Mouse (Mus musculus) left cerebral cortex, adult 18-20 months (tissue): ENCODE data around the gene Gstm4. TPM values are rescaled to one million over a fixed set of nuclear protein-coding genes. Genes with fewer than 3 reads are reported as not detected.
"Not testable (repeated sequence)": the region's sequence is repeated elsewhere in the genome, so short reads cannot be mapped to it uniquely, and the experiment has no call there.

Experiments used
- DNase-seq, 2 experiments: peaks; one replicate each; pipeline ENCODE4 v3.0.0; 2021 to 2022; ENCODE audit warnings: low spot score in 2 of 2, mixed read lengths in 1 of 2
- total RNA-seq, 2 experiments: library from RNA; stranded (reverse); gene quantifications; 2 replicates each; pipeline ENCODE4 v1.2.3; 2021

The Gstm4 gene
- total RNA-seq, 2 experiments from 2014 or later = 11.5 to 11.6 TPM

DNA sequence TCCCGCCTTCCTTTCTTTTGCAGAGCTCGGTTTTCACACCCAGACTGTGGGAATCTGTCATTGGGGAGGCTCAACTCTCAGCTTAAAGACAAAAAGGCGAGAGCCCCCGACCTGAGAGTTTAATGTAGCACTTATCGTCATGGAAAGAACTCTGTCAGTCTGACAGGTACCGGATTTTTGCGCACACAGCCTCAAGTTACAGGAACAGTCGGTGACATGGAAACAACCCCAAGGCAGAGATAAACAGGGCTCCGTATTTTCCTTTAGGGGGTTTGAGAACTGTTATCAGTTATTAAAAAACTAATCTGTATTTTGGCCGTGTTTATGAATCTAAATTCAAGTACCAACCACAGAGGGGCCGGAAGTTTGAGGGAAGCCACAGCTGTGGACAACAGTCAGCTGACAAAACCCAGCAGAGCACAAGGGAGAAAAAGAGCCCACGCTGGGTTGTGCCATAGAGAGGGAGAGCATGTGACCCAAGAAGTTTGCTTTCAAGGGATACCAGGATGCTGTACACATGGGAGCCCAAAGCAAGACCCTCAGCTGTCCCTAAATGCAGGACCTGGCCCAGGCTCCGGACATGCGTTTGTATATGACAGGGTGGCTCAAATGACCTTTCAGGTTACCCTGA is 26.4 kb downstream of the Gstm4 start:
- DNase-seq = no peak

DNA sequence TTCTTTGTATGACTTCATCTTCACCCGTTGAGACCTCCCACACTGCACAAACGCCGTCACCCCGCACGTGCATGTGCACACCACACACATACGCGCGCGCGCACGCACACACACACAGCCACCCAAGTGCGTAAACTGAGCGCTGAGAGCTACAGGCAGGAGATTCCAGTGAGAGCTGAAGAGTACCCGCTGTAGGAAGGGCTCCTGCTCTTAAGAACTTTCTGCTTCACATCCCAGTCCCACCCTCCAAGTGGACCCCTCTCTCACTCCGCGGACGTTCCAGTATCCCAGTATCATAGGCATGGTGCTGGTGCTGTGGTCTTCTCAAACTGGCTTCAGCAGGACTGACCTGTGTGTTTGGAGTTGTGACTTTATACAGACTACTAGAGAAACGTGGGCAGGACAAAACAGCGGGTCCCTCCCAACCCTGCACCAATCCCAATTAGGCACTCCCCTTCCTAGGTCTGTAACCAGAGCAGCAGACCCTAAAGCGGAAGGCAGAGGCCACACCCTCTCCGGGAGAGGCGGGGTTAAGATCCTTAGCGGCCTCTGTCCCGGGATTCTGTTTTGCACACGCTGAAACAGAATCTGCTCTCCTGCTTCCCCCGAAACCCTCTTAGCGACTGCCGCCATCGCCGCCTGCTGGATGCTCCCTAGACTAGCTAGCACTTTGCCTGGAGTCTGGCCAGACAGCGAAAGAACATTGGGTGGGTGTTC is 27.1 kb downstream of the Gstm4 start, which contains the start of gene Gstm1:
Gene Gstm1, minus strand, starts transcription at position 501 of the 717 bp plus-strand sequence.
- DNase-seq = peak; percentile 96

DNA sequence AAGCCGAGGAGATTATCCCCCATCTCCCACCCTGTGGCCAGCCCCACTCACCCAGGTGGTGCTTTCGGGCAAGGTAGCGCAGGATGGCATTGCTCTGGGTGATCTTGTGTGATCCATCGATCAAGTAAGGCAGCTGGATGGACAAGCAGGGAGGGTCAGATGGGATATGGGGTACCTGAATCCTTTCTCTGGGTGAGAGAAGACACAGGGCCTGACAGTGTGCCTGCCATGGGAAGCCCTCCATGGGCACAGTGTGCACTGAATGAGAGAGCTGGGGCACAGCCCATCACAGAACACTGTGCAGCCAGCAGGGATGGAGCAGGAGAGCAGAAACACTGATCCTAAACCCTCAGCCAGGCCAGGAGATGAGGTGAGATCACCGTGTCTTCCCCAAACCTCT is 28.2 kb downstream of the Gstm4 start:
- DNase-seq = not testable (repeated sequence)

DNA sequence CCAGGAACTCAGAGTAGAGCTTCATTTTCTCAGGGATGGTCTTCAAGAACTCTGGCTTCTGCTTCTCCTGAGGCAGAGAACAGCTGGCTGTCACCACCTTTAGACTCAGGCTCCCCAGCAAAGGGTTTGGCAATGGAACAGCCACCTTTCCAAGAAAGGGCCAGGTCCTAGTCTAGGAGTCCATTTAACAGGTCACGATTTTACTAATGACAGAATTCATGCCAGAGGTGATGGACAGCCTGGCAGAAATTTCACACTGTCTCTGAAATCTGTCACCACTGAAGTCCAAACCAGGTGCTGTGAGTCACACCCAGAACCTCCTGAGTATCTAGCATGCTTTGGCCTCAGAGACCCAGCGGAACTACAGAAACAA is 29.7 kb downstream of the Gstm4 start:
- no peak for DNase-seq

GRCm38 (mm10) chr3:108014098-108014973 is 30.4 kb downstream of the Gstm4 start:
- DNase-seq = no peak

- peak; percentile 67 to 81 for DNase-seq
Measured at GRCm38 (mm10) chr3:108013331-108013871, 31.3 kb downstream of the Gstm4 start.

GRCm38 (mm10) chr3:108011558-108011957 is 33.1 kb downstream of the Gstm4 start:
- DNase-seq = no peak

- no peak for DNase-seq
Measured at GRCm38 (mm10) chr3:108010286-108010685, 34.4 kb downstream of the Gstm4 start.

- DNase-seq = no peak
Measured at GRCm38 (mm10) chr3:108002021-108002420, 42.7 kb downstream of the Gstm4 start.

DNA sequence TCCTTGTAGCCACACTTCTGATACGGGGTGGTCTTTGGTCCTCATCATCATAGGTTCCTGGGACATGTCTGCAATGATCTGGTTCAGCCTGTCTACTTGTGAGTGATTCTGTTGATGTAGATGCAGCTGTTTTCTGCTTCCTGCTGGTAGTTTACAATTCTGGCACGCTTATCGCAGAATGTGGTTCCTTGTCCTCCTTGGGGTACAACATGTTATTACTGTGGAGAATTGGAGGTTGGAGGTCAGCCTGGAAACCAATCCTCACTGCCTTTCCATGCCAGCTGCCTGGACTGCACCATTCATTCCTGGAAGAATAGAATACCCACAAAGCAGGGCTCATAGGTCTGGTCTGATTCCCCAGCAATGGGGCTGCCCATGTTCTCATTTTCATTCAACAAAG is 45.2 kb downstream of the Gstm4 start:
- DNase-seq = no peak

GRCm38 (mm10) chr3:107998591-107998990 is 46.1 kb downstream of the Gstm4 start:
- no peak for DNase-seq

DNA sequence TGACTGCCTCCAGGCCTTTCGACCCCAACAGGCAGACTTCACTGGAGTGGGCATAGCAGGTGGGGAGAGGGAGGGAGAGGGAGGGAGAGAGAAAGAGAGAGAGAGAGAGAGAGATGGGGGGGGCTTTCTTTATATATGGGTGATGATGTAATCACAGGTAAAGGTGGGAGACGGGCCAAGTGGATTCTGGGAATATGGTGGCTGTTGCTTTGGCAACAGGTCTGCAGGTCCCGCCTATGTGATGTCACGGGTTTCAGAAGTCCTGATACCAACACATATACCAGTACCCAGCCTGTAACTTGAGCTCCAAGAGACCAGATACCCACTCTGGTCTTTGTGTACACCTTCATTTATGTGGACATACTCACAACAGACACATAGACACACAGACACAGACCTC is 48.1 kb downstream of the Gstm4 start:
- no peak for DNase-seq

- DNase-seq = not testable (repeated sequence)
Measured at GRCm38 (mm10) chr3:107995974-107996373, 48.7 kb downstream of the Gstm4 start.

Other genes with a start within 250 kb of the Gstm4 start
- gene Eps8l3, start 167.7 kb downstream of the Gstm4 start, total RNA-seq = not detected
- 100 to 1,000 TPM; 229 to 250 TPM for gene Gstm5, start 149.1 kb downstream of the Gstm4 start, total RNA-seq
- 10 to 100 TPM; 91.2 to 99.8 TPM for gene Gstm7, start 113.1 kb downstream of the Gstm4 start, total RNA-seq
- 1 to 10 TPM; 5.8 to 6.7 TPM for gene Gstm6, start 101.1 kb downstream of the Gstm4 start, total RNA-seq
- gene Gstm3, start 75.6 kb downstream of the Gstm4 start, total RNA-seq = not detected
- 1 to 10 TPM; 5.0 to 5.7 TPM for gene Gstm2, start 58.4 kb downstream of the Gstm4 start, total RNA-seq
- gene Gstm1, start 26.9 kb downstream of the Gstm4 start, total RNA-seq = 100 to 1,000 TPM; 279 to 320 TPM
- 10 to 100 TPM; 52.3 to 58.5 TPM for gene Ampd2, start 41.8 kb upstream of the Gstm4 start, total RNA-seq
- gene Gnat2, start 47.9 kb upstream of the Gstm4 start, total RNA-seq = under 1 TPM in 1 of 2 experiments, not detected in 1; 0.21 TPM
- 10 to 100 TPM; 29.0 to 30.4 TPM for gene Gnai3, start 101.3 kb upstream of the Gstm4 start, total RNA-seq
- 10 to 100 TPM; 18.4 to 22.3 TPM for gene Gpr61, start 110.0 kb upstream of the Gstm4 start, total RNA-seq
- 10 to 100 TPM; 78.2 to 79.7 TPM for gene Amigo1, start 141.4 kb upstream of the Gstm4 start, total RNA-seq
- gene Cyb561d1, start 156.3 kb upstream of the Gstm4 start, total RNA-seq = 10 to 100 TPM; 20.6 to 21.4 TPM
- 10 to 100 TPM; 22.9 to 27.9 TPM for gene Atxn7l2, start 166.0 kb upstream of the Gstm4 start, total RNA-seq
- 1 to 10 TPM; 2.3 TPM for gene Sypl2, start 181.8 kb upstream of the Gstm4 start, total RNA-seq
- gene Psma5, start 212.0 kb upstream of the Gstm4 start, total RNA-seq = 10 to 100 TPM; 68.9 to 76.7 TPM
- gene Sort1, start 239.2 kb upstream of the Gstm4 start, total RNA-seq = 100 to 1,000 TPM; 305 to 320 TPM